Comparison of ENCODE assay signal across 17 mouse cellular contexts in the genomic region with DNA sequence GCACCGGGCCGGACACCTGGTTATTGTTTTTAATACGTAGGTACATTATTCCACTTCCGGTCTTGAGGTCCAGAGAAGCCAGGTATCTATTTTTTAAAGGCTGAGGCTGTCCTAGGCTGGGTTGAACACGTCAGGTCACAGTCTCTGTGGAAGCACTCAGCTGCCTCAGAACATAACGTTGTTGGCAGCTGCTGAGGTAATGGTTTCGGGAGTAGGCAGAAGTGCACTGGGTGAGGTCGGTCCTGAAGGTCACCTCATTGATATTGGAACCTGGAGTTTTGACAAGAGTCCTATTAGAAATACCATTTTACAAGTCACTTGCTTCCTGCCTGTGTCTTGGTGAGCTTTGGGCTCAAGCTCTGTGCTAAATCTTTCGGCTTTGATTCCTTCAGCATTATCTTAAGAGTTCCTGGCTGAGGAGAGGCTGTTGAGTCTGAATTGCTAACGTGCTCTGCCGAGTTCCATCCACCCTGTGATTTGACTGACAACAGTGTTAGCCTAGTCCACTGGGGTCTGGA. TPM values are rescaled to one million over a fixed set of nuclear protein-coding genes. Genes with fewer than 3 reads are reported as not detected.
DNase-seq lines count a peak whose midpoint lies in the region; ATAC-seq lines count a peak whose summit lies in the region.
"Had no signal": no experiment of that assay in that cellular context is flagged by ENCODE, and none has a peak within 500 bp of the region (broad histone marks: within the 10 kb centered on the region; RNA-seq: fewer than 3 reads in every experiment).

No protein-coding gene starts in this region.

- no peak for ATAC-seq in heart, embryonic 13.5 days (ENCODE audit: extremely low read depth, insufficient number of reproducible peaks, low FRiP score, low TSS enrichment)
- ATAC-seq in common myeloid progenitor, adult 5-6 weeks (replicated peaks; ENCODE audit: low read depth, poor library complexity, severe bottlenecking), result 0 out of 2 replicates have a peak, but pooled peaks have one; percentile 18
- no peak for ATAC-seq in megakaryocyte progenitor cell, adult 5-6 weeks (replicated peaks; ENCODE audit: poor library complexity)

- 50% methylated on average over 11 of the region's 11 CpGs for WGBS in heart, embryonic 13.5 days

- no peaks in the 10 kb centered on the region for H3K36me3 ChIP-seq in heart, embryonic 13.5 days
- H3K36me3 ChIP-seq: embryonic facial prominence, embryonic 12.5 days; forebrain, embryonic 10.5 days; neural tube, embryonic 12.5 days had no signal

- intact Hi-C loops in heart, postnatal 36 days (cut with DNase I), result no loop called here

- H3K9ac ChIP-seq in heart, embryonic 13.5 days, result no peak overlapping the region
- H3K9ac ChIP-seq: embryonic facial prominence, embryonic 12.5 days; liver, embryonic 14.5 days; neural tube, embryonic 12.5 days had no signal

- peak overlapping the region; percentile 48 for H3K4me2 ChIP-seq in heart, embryonic 13.5 days
- H3K4me2 ChIP-seq: embryonic facial prominence, embryonic 12.5 days; neural tube, embryonic 12.5 days had no signal

- peaks cover 29% of the 10 kb centered on the region for H3K4me1 ChIP-seq in heart, embryonic 13.5 days
- H3K4me1 ChIP-seq: embryonic facial prominence, embryonic 12.5 days; neural tube, embryonic 12.5 days had no signal

- no peak for DNase-seq in heart, postnatal 36 days
- peak; percentile 59 for DNase-seq in ES-CJ7 (ENCODE audit: low read depth, low spot score)
- DNase-seq in ZHBTc4 (ENCODE audit: low read depth, low spot score), result peak; percentile 61
- DNase-seq in frontal cortex, postnatal 14 days (ENCODE audit: low spot score in 2 of 2), result no peak
- DNase-seq: adrenal gland, postnatal 25 days; spleen, adult 18-20 months; thymus, postnatal 36 days had no signal

- H3K9me3 ChIP-seq in heart, embryonic 13.5 days, result no peaks in the 10 kb centered on the region
- H3K9me3 ChIP-seq: embryonic facial prominence, embryonic 12.5 days; forebrain, embryonic 10.5 days; neural tube, embryonic 12.5 days had no signal

- no peaks in the 10 kb centered on the region for H3K27me3 ChIP-seq in heart, embryonic 13.5 days (replicated peaks)
- H3K27me3 ChIP-seq: CH12.LX; embryonic facial prominence, embryonic 12.5 days; neural tube, embryonic 12.5 days had no signal

- peak overlapping the region; percentile 67 for H3K27ac ChIP-seq in heart, embryonic 13.5 days (replicated peaks)
- H3K27ac ChIP-seq: embryonic facial prominence, embryonic 12.5 days; forebrain, embryonic 10.5 days; kidney, postnatal 0 days; liver, embryonic 14.5 days; neural tube, embryonic 12.5 days; stomach, postnatal 0 days had no signal

- H3K4me3 ChIP-seq in heart, embryonic 13.5 days, result no peak overlapping the region
- H3K4me3 ChIP-seq: embryonic facial prominence, embryonic 12.5 days; forebrain, embryonic 10.5 days; neural tube, embryonic 12.5 days had no signal

RNA-seq across cellular contexts. Expression of a gene that starts 17.8 kb away (rescaled TPM):
- 11.9 and 14.3 TPM in 2 replicates for polyA plus RNA-seq in heart, embryonic 13.5 days (2015; fragmentation: Nextera tagmentation; extraction: Ambion mirVana)
- total RNA-seq in heart, postnatal 36 days (2021), result 10 to 100 TPM; 15.4 to 17.5 TPM
- 24.2 and 29.2 TPM in 2 replicates for total RNA-seq in common myeloid progenitor, adult 5-6 weeks (2017)
- total RNA-seq in megakaryocyte progenitor cell, adult 5-6 weeks (2015), result 22.5 and 23.5 TPM in 2 replicates
- total RNA-seq in megakaryocyte progenitor cell, adult 5-6 weeks (2017), result 27.9 and 32.5 TPM in 2 replicates

Comparison
In these comparisons a context has a peak if more than half of its experiments do, and no peak if none do; other contexts are left out.
1. DNase-seq: peak in ES-CJ7 (single experiment) and ZHBTc4 (single experiment); none in heart, postnatal 36 days (0 of 2) and frontal cortex, postnatal 14 days (0 of 2).